Mouse (Mus musculus): ENCODE measurements around the gene Ppip5k1. TPM values are rescaled to one million over a fixed set of nuclear protein-coding genes. Genes with fewer than 3 reads are reported as not detected.

The Ppip5k1 gene
- polyA plus RNA-seq, 1 experiment: 9.0 TPM

- no peak overlapping the region for H3K27ac ChIP-seq (ENCODE audit: insufficient read depth, low read length)
- H3K4me1 ChIP-seq (ENCODE audit: control insufficient read depth, insufficient read depth, low read length): no peaks in the 10 kb centered on the region
- TF ChIP-seq CTCF (IDR thresholded peaks at IDR 0.05; ENCODE audit: borderline replicate concordance, insufficient read depth, low read length) (no peak), POLR2A (IDR thresholded peaks at IDR 0.05; ENCODE audit: low read depth, low read length) (no peak)
- no peak overlapping the region for H3K4me3 ChIP-seq (ENCODE audit: insufficient read depth, low read length)
These were observed 46.2 kb downstream of the Ppip5k1 start for GRCm38 (mm10) chr2:121308997-121309416.

- no peaks in the 10 kb centered on the region for H3K4me1 ChIP-seq (ENCODE audit: control insufficient read depth, insufficient read depth, low read length)
- no peak overlapping the region for H3K27ac ChIP-seq (ENCODE audit: insufficient read depth, low read length)
- no peak overlapping the region for H3K4me3 ChIP-seq (ENCODE audit: insufficient read depth, low read length)
- TF ChIP-seq POLR2A (IDR thresholded peaks at IDR 0.05; ENCODE audit: low read depth, low read length) (no peak), CTCF (IDR thresholded peaks at IDR 0.05; ENCODE audit: borderline replicate concordance, insufficient read depth, low read length) (no peak)
These were observed 55.2 kb downstream of the Ppip5k1 start for GRCm38 (mm10) chr2:121300036-121300435.

GRCm38 (mm10) chr2:121299471-121299870, 55.7 kb downstream of the Ppip5k1 start:
- no peak overlapping the region for H3K27ac ChIP-seq (ENCODE audit: insufficient read depth, low read length)
- TF ChIP-seq CTCF (IDR thresholded peaks at IDR 0.05; ENCODE audit: borderline replicate concordance, insufficient read depth, low read length) (no peak), POLR2A (IDR thresholded peaks at IDR 0.05; ENCODE audit: low read depth, low read length) (no peak)
- no peak overlapping the region for H3K4me3 ChIP-seq (ENCODE audit: insufficient read depth, low read length)
- H3K4me1 ChIP-seq (ENCODE audit: control insufficient read depth, insufficient read depth, low read length): peaks cover 1% of the 10 kb centered on the region; the same call in 1 of the 2 replicates

DNA sequence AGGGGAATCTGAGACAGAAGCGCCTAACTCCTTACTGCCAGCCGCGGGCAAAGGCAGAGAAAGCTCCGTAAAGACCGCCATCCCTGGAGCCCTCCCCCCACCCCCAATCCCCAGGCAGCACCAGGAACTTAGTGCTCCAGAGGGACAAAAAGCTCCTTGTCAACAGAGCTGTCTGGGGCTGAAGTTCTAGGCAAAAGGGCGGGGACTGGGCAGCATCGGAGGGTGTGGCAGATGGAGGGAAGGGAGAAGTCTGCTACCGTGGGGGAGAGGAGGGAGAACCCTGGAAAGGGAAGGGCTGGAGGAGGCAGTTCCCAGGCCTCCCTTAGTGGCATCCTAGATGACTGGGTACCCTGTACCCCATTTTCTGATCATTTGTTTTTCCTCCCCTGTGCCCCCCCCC, 57.1 kb downstream of the Ppip5k1 start:
- TF ChIP-seq CTCF (IDR thresholded peaks at IDR 0.05; ENCODE audit: borderline replicate concordance, insufficient read depth, low read length): no peak
- no peak for TF ChIP-seq POLR2A (IDR thresholded peaks at IDR 0.05; ENCODE audit: low read depth, low read length)
- Histone ChIP-seq H3K27ac (ENCODE audit: insufficient read depth, low read length) (no peak overlapping the region), H3K4me1 (ENCODE audit: control insufficient read depth, insufficient read depth, low read length) (peaks cover 5% of the 10 kb centered on the region; the same call in 1 of the 2 replicates), H3K4me3 (ENCODE audit: insufficient read depth, low read length) (no peak overlapping the region)

- no peak overlapping the region for H3K27ac ChIP-seq (ENCODE audit: insufficient read depth, low read length)
- no peak for TF ChIP-seq CTCF (IDR thresholded peaks at IDR 0.05; ENCODE audit: borderline replicate concordance, insufficient read depth, low read length)
- no peak for TF ChIP-seq POLR2A (IDR thresholded peaks at IDR 0.05; ENCODE audit: low read depth, low read length)
- H3K4me3 ChIP-seq (ENCODE audit: insufficient read depth, low read length): no peak overlapping the region
- H3K4me1 ChIP-seq (ENCODE audit: control insufficient read depth, insufficient read depth, low read length): peaks cover 5% of the 10 kb centered on the region; the same call in 1 of the 2 replicates
These were observed 57.5 kb downstream of the Ppip5k1 start for GRCm38 (mm10) chr2:121297701-121298100.

GRCm38 (mm10) chr2:121296754-121297231, 58.4 kb downstream of the Ppip5k1 start:
- no peak overlapping the region for H3K27ac ChIP-seq (ENCODE audit: insufficient read depth, low read length)
- peak overlapping the region; percentile 57 for H3K4me3 ChIP-seq (ENCODE audit: insufficient read depth, low read length)
- H3K4me1 ChIP-seq (ENCODE audit: control insufficient read depth, insufficient read depth, low read length): peaks cover 5% of the 10 kb centered on the region; the same call in 1 of the 2 replicates
- no peak for TF ChIP-seq CTCF (IDR thresholded peaks at IDR 0.05; ENCODE audit: borderline replicate concordance, insufficient read depth, low read length)
- TF ChIP-seq POLR2A (IDR thresholded peaks at IDR 0.05; ENCODE audit: low read depth, low read length): no peak

GRCm38 (mm10) chr2:121295608-121296571, 59.3 kb downstream of the Ppip5k1 start:
- Histone ChIP-seq H3K27ac (ENCODE audit: insufficient read depth, low read length) (peak overlapping the region; percentile 3), H3K4me1 (ENCODE audit: control insufficient read depth, insufficient read depth, low read length) (peaks cover 5% of the 10 kb centered on the region; the same call in 1 of the 2 replicates), H3K4me3 (ENCODE audit: insufficient read depth, low read length) (peak overlapping the region; percentile 57)
- 0 out of 2 replicates have a peak, but pooled peaks have one; percentile 30 for TF ChIP-seq POLR2A (IDR thresholded peaks at IDR 0.05; ENCODE audit: low read depth, low read length)
- TF ChIP-seq CTCF (IDR thresholded peaks at IDR 0.05; ENCODE audit: borderline replicate concordance, insufficient read depth, low read length): no peak

DNA sequence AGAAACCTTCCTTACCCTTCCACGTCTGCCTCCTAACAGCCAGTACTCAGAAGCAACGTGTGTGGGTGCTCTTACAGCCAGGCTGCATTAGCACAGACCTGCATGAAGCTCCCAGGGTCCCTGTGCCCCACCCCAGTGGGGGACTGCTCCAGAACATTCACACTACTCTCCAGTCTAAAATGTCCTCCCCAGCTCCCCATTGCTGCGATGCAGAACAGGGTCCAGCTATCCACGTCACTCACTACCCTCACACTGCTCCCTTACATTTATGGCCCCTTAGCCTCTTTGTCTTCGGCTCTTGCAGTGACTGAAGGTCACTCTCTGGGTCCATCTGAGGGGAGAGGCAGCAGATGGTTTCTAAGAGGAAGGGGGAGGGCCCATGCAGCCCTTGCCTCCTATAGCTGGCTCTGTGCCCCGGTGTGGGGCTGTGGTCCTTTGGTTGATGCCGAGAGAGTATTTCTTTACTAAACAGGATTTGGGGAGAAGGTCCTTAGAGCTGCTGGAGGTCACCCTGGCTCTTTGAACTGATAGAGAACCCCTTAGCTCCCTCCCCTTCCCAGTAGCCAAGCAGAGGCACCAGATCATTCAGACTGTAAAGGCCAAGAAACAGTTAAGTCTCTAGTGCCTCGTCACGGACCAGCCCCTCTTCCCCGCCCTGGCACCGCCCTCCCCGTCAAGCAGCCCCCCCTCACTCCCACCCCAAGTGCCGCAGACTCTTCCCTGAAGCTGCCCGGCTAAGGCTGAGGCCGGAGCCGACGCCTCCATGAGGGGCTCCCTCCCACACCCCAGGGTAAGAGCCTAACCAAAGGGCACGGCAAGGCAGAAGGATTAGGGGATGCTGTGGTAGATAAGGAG, 60.2 kb downstream of the Ppip5k1 start:
- TF ChIP-seq CTCF (IDR thresholded peaks at IDR 0.05; ENCODE audit: borderline replicate concordance, insufficient read depth, low read length) (no peak), POLR2A (IDR thresholded peaks at IDR 0.05; ENCODE audit: low read depth, low read length) (peak; percentile 93)
- Histone ChIP-seq H3K4me3 (ENCODE audit: insufficient read depth, low read length) (peak overlapping the region; percentile 57), H3K27ac (ENCODE audit: insufficient read depth, low read length) (peak overlapping the region; percentile 48), H3K4me1 (ENCODE audit: control insufficient read depth, insufficient read depth, low read length) (peaks cover 5% of the 10 kb centered on the region; the same call in 1 of the 2 replicates)

GRCm38 (mm10) chr2:121294182-121294581, 61.0 kb downstream of the Ppip5k1 start:
- Histone ChIP-seq H3K27ac (ENCODE audit: insufficient read depth, low read length) (peak overlapping the region; percentile 48), H3K4me1 (ENCODE audit: control insufficient read depth, insufficient read depth, low read length) (peaks cover 5% of the 10 kb centered on the region; the same call in 1 of the 2 replicates), H3K4me3 (ENCODE audit: insufficient read depth, low read length) (0 out of 2 replicates have a peak overlapping the region, but pooled peaks have one; percentile 5)
- TF ChIP-seq CTCF (IDR thresholded peaks at IDR 0.05; ENCODE audit: borderline replicate concordance, insufficient read depth, low read length): no peak
- peak; percentile 49 for TF ChIP-seq POLR2A (IDR thresholded peaks at IDR 0.05; ENCODE audit: low read depth, low read length)
